Mouse (Mus musculus) cerebral cortex, adult 2 months (tissue): ENCODE measurements around the gene Hpd.

Experiments used
- WGBS: fragments of 180-500 bp; shearing (Covaris S2); methylation state at CpG from one replicate; pipeline ENCODE4 v1.1.7; 2018; 5-methylcytosine and 5-hydroxymethylcytosine counted together

Gene Hpd

GRCm38 (mm10) chr5:123182651-123183050, at the start of gene Hpd:
TSS of gene Hpd (minus strand) at chr5:123182727.
- 90% methylated on average over 10 of the region's 10 CpGs for WGBS

- WGBS = 97% methylated on average over 2 of the region's 2 CpGs
Measured at GRCm38 (mm10) chr5:123232180-123232579, 49.7 kb upstream of the Hpd start.

- WGBS = 83% methylated on average over 6 of the region's 6 CpGs
Measured at GRCm38 (mm10) chr5:123229296-123229695, 46.8 kb upstream of the Hpd start.

- 2% methylated on average over 15 of the region's 15 CpGs for WGBS
Measured at GRCm38 (mm10) chr5:123228524-123228922, 46.0 kb upstream of the Hpd start.

GRCm38 (mm10) chr5:123227762-123228523, 45.4 kb upstream of the Hpd start:
- WGBS = 2% methylated on average over 42 of the region's 42 CpGs

GRCm38 (mm10) chr5:123226851-123227250, 44.3 kb upstream of the Hpd start:
- WGBS = 81% methylated on average over 7 of the region's 7 CpGs

- 57% methylated on average over 6 of the region's 6 CpGs for WGBS
Measured at GRCm38 (mm10) chr5:123223861-123224260, 41.3 kb upstream of the Hpd start.

- WGBS = 74% methylated on average over 4 of the region's 4 CpGs
Measured at GRCm38 (mm10) chr5:123223051-123223410, 40.5 kb upstream of the Hpd start.

GRCm38 (mm10) chr5:123222346-123223050, 40.0 kb upstream of the Hpd start:
- WGBS = 80% methylated on average over 5 of the region's 5 CpGs

GRCm38 (mm10) chr5:123203591-123203990, 21.1 kb upstream of the Hpd start:
- 93% methylated on average over 7 of the region's 7 CpGs for WGBS

GRCm38 (mm10) chr5:123202771-123203170, 20.2 kb upstream of the Hpd start:
- WGBS = 52% methylated on average over 4 of the region's 4 CpGs

GRCm38 (mm10) chr5:123201987-123202386, 19.5 kb upstream of the Hpd start:
- 80% methylated on average over 5 of the region's 5 CpGs for WGBS

GRCm38 (mm10) chr5:123201523-123201892, 19.0 kb upstream of the Hpd start:
- WGBS = 86% methylated on average over 7 of the region's 7 CpGs

- WGBS = 85% methylated on average over 5 of the region's 7 CpGs
Measured at GRCm38 (mm10) chr5:123200816-123201522, 18.4 kb upstream of the Hpd start.

GRCm38 (mm10) chr5:123198523-123198922, 16.0 kb upstream of the Hpd start:
- 91% methylated on average over 4 of the region's 4 CpGs for WGBS

- WGBS = 79% methylated on average over 4 of the region's 4 CpGs
Measured at GRCm38 (mm10) chr5:123196746-123197145, 14.2 kb upstream of the Hpd start.

- 91% methylated on average over 16 of the region's 16 CpGs for WGBS
Measured at GRCm38 (mm10) chr5:123195500-123196000, 13.0 kb upstream of the Hpd start.

- 86% methylated on average over 6 of the region's 6 CpGs for whole genome bisulfite sequencing
Measured at GRCm38 (mm10) chr5:123194856-123195255, 12.3 kb upstream of the Hpd start.

- 88% methylated on average over 5 of the region's 5 CpGs for WGBS
Measured at GRCm38 (mm10) chr5:123193436-123193835, 10.9 kb upstream of the Hpd start.

GRCm38 (mm10) chr5:123192606-123193150, 10.2 kb upstream of the Hpd start:
- 65% methylated on average over 9 of the region's 9 CpGs for WGBS

GRCm38 (mm10) chr5:123191427-123191826, 8.9 kb upstream of the Hpd start:
- WGBS = 53% methylated on average over 6 of the region's 6 CpGs

GRCm38 (mm10) chr5:123190912-123191311, 8.4 kb upstream of the Hpd start:
- WGBS = 76% methylated on average over 3 of the region's 3 CpGs
